In genomic region chr19:43476063-43476462, GRCm38 (mm10) we compare ENCODE assay signal across 20 mouse cellular contexts. TPM values are rescaled to one million over a fixed set of nuclear protein-coding genes. Genes with fewer than 3 reads are reported as not detected.
"Had no signal": no experiment of that assay in that cellular context is flagged by ENCODE, and none has a peak within 500 bp of the region (broad histone marks: within the 10 kb centered on the region; RNA-seq: fewer than 3 reads in every experiment).

No protein-coding gene starts in this region.

- H3K27me3 ChIP-seq: limb, embryonic 12.5 days; limb, embryonic 15.5 days; midbrain, embryonic 12.5 days; midbrain, embryonic 15.5 days; neural tube, embryonic 12.5 days; neural tube, embryonic 15.5 days; stomach, embryonic 15.5 days had no signal

- H3K4me2 ChIP-seq: limb, embryonic 12.5 days; limb, embryonic 15.5 days; liver, embryonic 11.5 days; lung, embryonic 14.5 days; midbrain, embryonic 12.5 days; midbrain, embryonic 15.5 days; neural tube, embryonic 12.5 days; neural tube, embryonic 15.5 days; stomach, embryonic 15.5 days had no signal

- DNase-seq: left cerebral cortex, postnatal 4 days; liver, postnatal 0 days; lung, embryonic 14.5 days; retina, postnatal 1 day; right cerebral cortex, postnatal 25 days; spleen, adult 18-20 months; thymus, postnatal 25 days had no signal

- H3K4me3 ChIP-seq: limb, embryonic 12.5 days; limb, embryonic 15.5 days; midbrain, embryonic 12.5 days; midbrain, embryonic 15.5 days; neural tube, embryonic 12.5 days; neural tube, embryonic 15.5 days; stomach, embryonic 15.5 days had no signal

- H3K9me3 ChIP-seq: limb, embryonic 12.5 days; limb, embryonic 15.5 days; midbrain, embryonic 12.5 days; midbrain, embryonic 15.5 days; neural tube, embryonic 12.5 days; neural tube, embryonic 15.5 days; stomach, embryonic 15.5 days had no signal

- H3K27ac ChIP-seq: limb, embryonic 12.5 days; limb, embryonic 15.5 days; liver, embryonic 14.5 days; macrophage; midbrain, embryonic 12.5 days; midbrain, embryonic 15.5 days; neural tube, embryonic 12.5 days; neural tube, embryonic 15.5 days; stomach, embryonic 15.5 days had no signal

- ATAC-seq: intestine, postnatal 0 days; liver, postnatal 0 days; lung, postnatal 0 days; midbrain, embryonic 15.5 days had no signal

- H3K4me1 ChIP-seq: midbrain, embryonic 12.5 days; midbrain, embryonic 15.5 days; neural tube, embryonic 12.5 days; stomach, embryonic 15.5 days had no signal

- H3K9ac ChIP-seq: limb, embryonic 12.5 days; limb, embryonic 15.5 days; liver, embryonic 14.5 days; liver, postnatal 0 days; lung, embryonic 14.5 days; midbrain, embryonic 12.5 days; midbrain, embryonic 15.5 days; neural tube, embryonic 12.5 days; neural tube, embryonic 15.5 days; stomach, embryonic 15.5 days had no signal

- H3K36me3 ChIP-seq: limb, embryonic 12.5 days; limb, embryonic 15.5 days; midbrain, embryonic 12.5 days; midbrain, embryonic 15.5 days; neural tube, embryonic 12.5 days; stomach, embryonic 15.5 days had no signal

RNA-seq across cellular contexts. Expression of gene Cnnm1, which starts 35.8 kb away (rescaled TPM):
- polyA plus RNA-seq: kidney, embryonic 14.5 days; macrophage had no signal
